Mouse (Mus musculus): Measurements from ENCODE around the gene Mgp. TPM values are rescaled to one million over a fixed set of nuclear protein-coding genes. Genes with fewer than 3 reads are reported as not detected.

Mgp gene
- polyA plus RNA-seq, 1 experiment: 163 TPM

DNA sequence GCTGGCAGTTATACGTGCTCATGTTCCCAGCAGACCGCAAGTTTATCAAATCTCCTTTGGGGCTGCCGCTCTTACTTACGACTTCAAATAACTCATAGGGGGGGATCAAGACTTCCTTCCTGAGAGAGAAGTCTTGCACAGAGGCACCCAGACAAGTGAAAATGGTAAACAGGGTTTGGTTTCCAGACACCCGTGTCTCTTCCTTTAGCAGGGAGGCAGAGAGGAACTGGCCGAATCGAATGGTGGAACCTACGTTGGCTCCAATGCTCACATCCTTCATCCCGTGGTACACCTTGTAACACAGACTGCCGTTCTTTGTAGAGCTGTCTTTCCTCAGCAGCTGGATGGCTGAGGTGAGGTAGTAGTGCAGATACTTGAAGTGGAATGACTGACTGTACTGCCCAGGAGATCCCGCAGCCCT, 21.3 kb downstream of the Mgp start:
- DNase-seq (ENCODE audit: extremely low spot score in 1 of 2, low spot score in 1 of 2): no peak

GRCm38 (mm10) chr6:136852762-136853161, 22.9 kb downstream of the Mgp start:
- DNase-seq (ENCODE audit: extremely low spot score in 1 of 2, low spot score in 1 of 2): no peak

DNA sequence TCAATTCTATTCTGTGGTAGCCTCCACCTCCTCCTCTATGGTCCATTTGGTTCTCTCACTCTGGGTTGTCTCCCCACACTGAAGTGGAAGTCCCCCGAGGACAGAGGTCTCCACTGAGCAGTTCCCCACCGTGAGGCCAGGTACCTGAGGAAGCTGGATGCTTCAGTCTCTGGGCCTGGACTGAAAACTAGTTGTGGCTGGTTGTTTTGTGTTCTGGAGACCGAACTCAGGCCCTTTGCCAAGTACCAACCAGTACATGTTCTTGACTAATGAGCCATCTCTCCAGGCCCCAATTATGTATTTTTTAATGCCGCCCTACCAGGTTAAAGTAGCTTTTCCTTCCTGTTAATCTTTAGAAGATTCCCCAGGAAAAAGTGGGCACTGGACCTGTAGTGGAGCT, 23.3 kb downstream of the Mgp start:
- no peak for DNase-seq (ENCODE audit: extremely low spot score in 1 of 2, low spot score in 1 of 2)

- no peak for DNase-seq (ENCODE audit: extremely low spot score in 1 of 2, low spot score in 1 of 2)
Observed at GRCm38 (mm10) chr6:136850267-136850666, 25.4 kb downstream of the Mgp start.

DNA sequence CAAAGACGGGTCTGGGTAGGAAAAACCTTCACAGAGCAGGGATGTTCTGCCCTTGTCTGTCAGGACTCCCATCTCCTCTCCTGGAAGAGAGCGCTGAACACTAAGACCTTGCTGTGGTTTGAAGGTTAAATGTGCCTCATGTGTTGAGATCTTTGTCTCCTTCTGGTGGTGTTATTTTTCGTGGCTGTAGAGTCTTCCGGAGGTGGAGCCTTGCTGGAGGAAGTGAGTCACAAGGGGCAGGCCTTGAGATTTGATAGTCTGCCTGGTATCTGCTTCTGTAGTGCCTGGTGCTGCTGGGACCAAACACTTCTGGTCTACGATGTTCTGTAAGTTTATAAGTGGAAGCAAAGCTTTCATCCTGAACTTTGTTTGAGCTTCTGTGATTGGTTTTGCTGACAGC, 26.7 kb downstream of the Mgp start:
- DNase-seq (ENCODE audit: extremely low spot score in 1 of 2, low spot score in 1 of 2): no peak

- no peak for DNase-seq (ENCODE audit: extremely low spot score in 1 of 2, low spot score in 1 of 2)
Observed at GRCm38 (mm10) chr6:136848399-136848798, 27.2 kb downstream of the Mgp start.

GRCm38 (mm10) chr6:136847790-136848189, 27.8 kb downstream of the Mgp start:
- DNase-seq (ENCODE audit: extremely low spot score in 1 of 2, low spot score in 1 of 2): peak in 1 of 2 experiments; percentile 56

DNA sequence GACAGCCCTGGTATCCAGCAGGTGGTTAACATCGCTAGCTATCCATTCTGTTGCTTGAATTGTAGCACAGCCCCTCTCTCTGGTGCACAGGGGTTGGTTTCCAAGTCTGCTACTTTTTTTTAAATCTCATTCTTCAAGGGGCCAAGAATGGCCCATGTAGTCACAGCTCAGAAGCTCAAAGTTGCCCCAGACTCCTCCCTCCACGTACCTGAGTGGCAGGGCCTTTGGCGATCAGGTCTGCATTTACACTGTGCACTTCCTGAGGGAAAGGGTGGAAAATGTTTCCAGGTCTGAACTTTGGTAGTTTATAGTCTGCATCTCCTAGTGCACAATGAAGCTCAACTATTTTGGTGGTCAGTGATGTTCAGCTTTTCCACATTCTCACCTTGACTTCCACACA, 28.4 kb downstream of the Mgp start:
- no peak for DNase-seq (ENCODE audit: extremely low spot score in 1 of 2, low spot score in 1 of 2)

GRCm38 (mm10) chr6:136845706-136846480, 29.7 kb downstream of the Mgp start:
- peak in 1 of 2 experiments; percentile 20 for DNase-seq (ENCODE audit: extremely low spot score in 1 of 2, low spot score in 1 of 2)

- no peak for DNase-seq (ENCODE audit: extremely low spot score in 1 of 2, low spot score in 1 of 2)
Observed at GRCm38 (mm10) chr6:136844903-136845302, 30.7 kb downstream of the Mgp start.

DNA sequence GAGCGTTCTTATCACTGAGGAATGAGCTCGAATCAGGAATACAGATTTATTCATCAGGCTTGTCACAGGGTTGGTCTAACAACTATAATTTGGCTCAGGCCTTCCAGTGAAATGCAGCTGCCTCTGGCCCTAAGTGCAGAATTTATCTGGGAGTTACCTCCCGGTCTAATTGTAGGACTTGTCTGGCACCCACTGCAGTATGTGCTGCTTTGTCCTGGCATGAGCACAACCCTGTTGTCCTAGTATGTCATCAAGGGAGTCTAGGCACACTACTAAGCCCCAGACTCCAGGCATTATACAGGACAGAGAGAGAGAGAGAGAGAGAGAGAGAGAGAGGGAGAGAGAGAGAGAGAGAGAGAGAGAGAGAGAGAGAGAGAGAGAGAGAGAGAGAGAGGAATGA, 38.3 kb downstream of the Mgp start:
- no peak for DNase-seq (ENCODE audit: extremely low spot score in 1 of 2, low spot score in 1 of 2)

DNA sequence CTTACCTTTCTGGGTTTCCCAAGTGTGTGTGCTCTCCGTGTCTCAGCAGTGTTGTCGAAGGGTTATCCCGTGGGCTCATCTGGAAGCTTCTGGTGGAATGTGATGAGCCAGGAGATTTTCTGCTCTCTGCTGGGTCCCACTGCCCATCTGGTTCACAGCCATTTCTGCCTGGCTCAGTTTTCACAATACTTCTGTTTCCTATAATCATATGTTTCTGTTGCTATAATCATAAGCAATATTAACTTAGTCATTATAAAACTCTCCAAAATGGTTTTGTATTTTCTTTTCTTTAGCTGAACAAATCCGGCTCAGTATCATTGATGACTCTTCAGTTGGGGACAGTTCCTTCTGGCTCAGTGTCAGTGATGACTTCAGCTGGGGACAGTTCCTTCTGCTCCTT, 40.3 kb downstream of the Mgp start, which contains the start of gene Smco3:
Smco3 (minus strand) TSS at position 101 of the 400 bp plus-strand sequence.
- no peak for DNase-seq (ENCODE audit: extremely low spot score in 1 of 2, low spot score in 1 of 2)

GRCm38 (mm10) chr6:136831712-136832111, 43.9 kb downstream of the Mgp start:
- DNase-seq (ENCODE audit: extremely low spot score in 1 of 2, low spot score in 1 of 2): no peak

DNA sequence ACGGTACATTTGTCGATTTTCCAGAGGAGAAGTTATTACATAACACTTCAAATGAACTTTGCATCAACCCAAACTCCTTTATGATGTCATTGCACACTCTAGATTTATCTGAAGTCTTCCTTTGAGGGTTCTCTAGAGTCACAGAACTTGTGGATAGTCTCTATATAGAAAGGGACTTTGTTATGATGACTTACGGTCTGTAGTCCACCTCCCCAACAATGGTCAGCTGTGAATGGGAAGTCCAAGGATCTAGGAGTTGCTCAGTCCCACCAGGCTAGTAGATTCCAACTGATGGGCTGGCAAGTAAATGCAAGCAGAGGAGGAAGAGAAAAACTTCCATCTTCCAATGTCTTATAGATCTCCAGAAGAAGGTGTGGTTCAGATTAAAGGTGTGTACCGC, 46.9 kb downstream of the Mgp start:
- no peak for DNase-seq (ENCODE audit: extremely low spot score in 1 of 2, low spot score in 1 of 2)

DNA sequence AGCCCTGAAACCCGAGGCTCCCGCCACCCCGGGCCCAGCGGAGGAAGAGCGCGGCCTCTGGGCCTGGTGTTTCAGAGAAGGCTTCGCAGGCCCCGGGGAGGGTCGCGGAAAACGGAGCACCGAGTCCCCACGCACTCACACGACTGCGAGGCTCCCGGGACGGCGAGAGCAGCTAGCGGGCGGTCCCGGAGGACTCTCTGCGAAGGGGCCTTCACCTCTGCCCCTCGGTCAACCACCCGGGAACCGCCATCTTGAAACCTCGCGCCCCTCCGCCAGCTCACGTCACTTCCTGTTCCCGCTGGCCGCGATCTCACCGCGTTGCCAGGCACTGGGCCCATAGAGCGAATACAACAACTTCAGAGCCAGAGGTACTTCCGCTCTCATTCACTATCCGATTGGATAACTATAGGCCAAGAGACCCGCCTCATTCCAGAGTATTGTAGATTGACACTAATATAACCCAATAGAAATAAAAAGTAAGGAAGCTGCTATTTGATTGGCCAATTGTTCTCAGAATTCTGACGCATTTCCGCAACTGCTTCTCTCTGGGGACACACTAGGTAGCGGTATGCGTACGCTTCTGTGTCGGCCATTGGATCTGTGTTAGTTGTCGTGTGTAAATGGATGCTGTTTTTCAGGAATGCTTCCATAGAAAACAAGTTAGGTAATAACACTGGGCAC, 47.6 kb downstream of the Mgp start, which contains the start of gene Wbp11:
Wbp11 (minus strand) TSS at position 353 of the 681 bp plus-strand sequence.
- DNase-seq (ENCODE audit: extremely low spot score in 1 of 2, low spot score in 1 of 2): peak; percentile 97 to 98

- DNase-seq (ENCODE audit: extremely low spot score in 1 of 2, low spot score in 1 of 2): no peak
Observed at GRCm38 (mm10) chr6:136827516-136827880, 48.1 kb downstream of the Mgp start, which contains the start of gene BC049715. Gene BC049715 (plus strand): TSS chr6:136827626.

- no peak for DNase-seq (ENCODE audit: extremely low spot score in 1 of 2, low spot score in 1 of 2)
Observed at GRCm38 (mm10) chr6:136827116-136827515, 48.5 kb downstream of the Mgp start.

GRCm38 (mm10) chr6:136824987-136825386, 50.6 kb downstream of the Mgp start:
- no peak for DNase-seq (ENCODE audit: extremely low spot score in 1 of 2, low spot score in 1 of 2)

Data from frontal cortex, adult 2 months (tissue).